Mouse (Mus musculus): Measurements from ENCODE around the gene Trim72. TPM values are rescaled to one million over a fixed set of nuclear protein-coding genes. Genes with fewer than 3 reads are reported as not detected.

The Trim72 gene
- polyA plus RNA-seq, 1 experiment from 2014 or later = 0.54 TPM

GRCm38 (mm10) chr7:128057860-128058259, 54.1 kb downstream of the Trim72 start:
- H3K9ac ChIP-seq (ENCODE audit: low read length) = no peak overlapping the region
- no peaks in the 10 kb centered on the region for H3K9me3 ChIP-seq (ENCODE audit: control insufficient read depth, low read length)
- no peaks in the 10 kb centered on the region for H3K4me1 ChIP-seq (ENCODE audit: control insufficient read depth in 2 of 2, insufficient read depth in 2 of 2, low read length in 2 of 2)
- no peak overlapping the region for H3K4me3 ChIP-seq (ENCODE audit: control insufficient read depth in 1 of 2, insufficient read depth in 1 of 2, low read depth in 1 of 2, low read length in 2 of 2)
- WGBS = 70% methylated on average over 8 of the region's 8 CpGs
- no peak overlapping the region for H3K4me2 ChIP-seq (ENCODE audit: low read length)
- ATAC-seq (ENCODE audit: insufficient number of reproducible peaks, insufficient read depth, low FRiP score, low read depth) = no peak
- H3K36me3 ChIP-seq (ENCODE audit: control insufficient read depth, insufficient read depth, low read length) = no peaks in the 10 kb centered on the region
- no peaks in the 10 kb centered on the region for H3K27me3 ChIP-seq (ENCODE audit: control insufficient read depth, insufficient read depth, low read length)
- H3K27ac ChIP-seq (replicated peaks in 1 of 2; ENCODE audit: control insufficient read depth in 1 of 2, insufficient read depth in 1 of 2, low read depth in 2 of 2, low read length in 2 of 2) = no peak overlapping the region

- H3K27me3 ChIP-seq (ENCODE audit: control insufficient read depth, insufficient read depth, low read length) = no peaks in the 10 kb centered on the region
- no peak overlapping the region for H3K9ac ChIP-seq (ENCODE audit: low read length)
- 72% methylated on average over 7 of the region's 7 CpGs for WGBS
- no peaks in the 10 kb centered on the region for H3K9me3 ChIP-seq (ENCODE audit: control insufficient read depth, low read length)
- no peaks in the 10 kb centered on the region for H3K4me1 ChIP-seq (ENCODE audit: control insufficient read depth in 2 of 2, insufficient read depth in 2 of 2, low read length in 2 of 2)
- H3K36me3 ChIP-seq (ENCODE audit: control insufficient read depth, insufficient read depth, low read length) = no peaks in the 10 kb centered on the region
- no peak overlapping the region for H3K4me3 ChIP-seq (ENCODE audit: control insufficient read depth in 1 of 2, insufficient read depth in 1 of 2, low read depth in 1 of 2, low read length in 2 of 2)
- H3K4me2 ChIP-seq (ENCODE audit: low read length) = no peak overlapping the region
- H3K27ac ChIP-seq (replicated peaks in 1 of 2; ENCODE audit: control insufficient read depth in 1 of 2, insufficient read depth in 1 of 2, low read depth in 2 of 2, low read length in 2 of 2) = no peak overlapping the region
- no peak for ATAC-seq (ENCODE audit: insufficient number of reproducible peaks, insufficient read depth, low FRiP score, low read depth)
Observed at GRCm38 (mm10) chr7:128058576-128058975, 54.8 kb downstream of the Trim72 start.

- Histone ChIP-seq H3K27ac (replicated peaks in 1 of 2; ENCODE audit: control insufficient read depth in 1 of 2, insufficient read depth in 1 of 2, low read depth in 2 of 2, low read length in 2 of 2) (no peak overlapping the region), H3K36me3 (ENCODE audit: control insufficient read depth, insufficient read depth, low read length) (no peaks in the 10 kb centered on the region), H3K4me2 (ENCODE audit: low read length) (no peak overlapping the region), H3K9me3 (ENCODE audit: control insufficient read depth, low read length) (no peaks in the 10 kb centered on the region), H3K4me3 (ENCODE audit: control insufficient read depth in 1 of 2, insufficient read depth in 1 of 2, low read depth in 1 of 2, low read length in 2 of 2) (no peak overlapping the region), H3K27me3 (ENCODE audit: control insufficient read depth, insufficient read depth, low read length) (no peaks in the 10 kb centered on the region), H3K9ac (ENCODE audit: low read length) (no peak overlapping the region), H3K4me1 (ENCODE audit: control insufficient read depth in 2 of 2, insufficient read depth in 2 of 2, low read length in 2 of 2) (no peaks in the 10 kb centered on the region)
- no peak for ATAC-seq (ENCODE audit: insufficient number of reproducible peaks, insufficient read depth, low FRiP score, low read depth)
- 68% methylated on average over 4 of the region's 4 CpGs for WGBS
Observed at GRCm38 (mm10) chr7:128059091-128059490, 55.3 kb downstream of the Trim72 start.

Other genes with a start within 250 kb of the Trim72 start
- gene Orai3, start 234.1 kb upstream of the Trim72 start, polyA plus RNA-seq (2014; fragmentation: Nextera tagmentation; extraction: Ambion mirVana) = 15.7 and 17.7 TPM in 2 replicates
- 15.0 and 16.5 TPM in 2 replicates for gene Setd1a, start 227.3 kb upstream of the Trim72 start, polyA plus RNA-seq (2014; fragmentation: Nextera tagmentation; extraction: Ambion mirVana)
- not detected in 2 replicates for gene Gm49388, start 218.3 kb upstream of the Trim72 start, polyA plus RNA-seq (2014; fragmentation: Nextera tagmentation; extraction: Ambion mirVana)
- gene Hsd3b7, start 203.3 kb upstream of the Trim72 start, polyA plus RNA-seq (2014; fragmentation: Nextera tagmentation; extraction: Ambion mirVana) = 20.4 and 22.2 TPM in 2 replicates
- 25.8 and 28.8 TPM in 2 replicates for gene Stx4a, start 179.7 kb upstream of the Trim72 start, polyA plus RNA-seq (2014; fragmentation: Nextera tagmentation; extraction: Ambion mirVana)
- gene Stx1b, start 179.4 kb upstream of the Trim72 start, polyA plus RNA-seq (2014; fragmentation: Nextera tagmentation; extraction: Ambion mirVana) = 1.0 and 1.2 TPM in 2 replicates
- gene Zfp646, start 127.7 kb upstream of the Trim72 start, polyA plus RNA-seq (2014; fragmentation: Nextera tagmentation; extraction: Ambion mirVana) = 8.8 and 8.9 TPM in 2 replicates
- 6.8 and 7.4 TPM in 2 replicates for gene Zfp668, start 127.1 kb upstream of the Trim72 start, polyA plus RNA-seq (2014; fragmentation: Nextera tagmentation; extraction: Ambion mirVana)
- 0.66 and 1.3 TPM in 2 replicates for gene Prss53, start 113.0 kb upstream of the Trim72 start, polyA plus RNA-seq (2014; fragmentation: Nextera tagmentation; extraction: Ambion mirVana)
- not detected in 2 replicates for gene Gm21974, start 108.5 kb upstream of the Trim72 start, polyA plus RNA-seq (2014; fragmentation: Nextera tagmentation; extraction: Ambion mirVana)
- gene Vkorc1, start 108.3 kb upstream of the Trim72 start, polyA plus RNA-seq (2014; fragmentation: Nextera tagmentation; extraction: Ambion mirVana) = 121 and 142 TPM in 2 replicates
- 167 and 178 TPM in 2 replicates for gene Bckdk, start 99.9 kb upstream of the Trim72 start, polyA plus RNA-seq (2014; fragmentation: Nextera tagmentation; extraction: Ambion mirVana)
- 28.3 and 28.7 TPM in 2 replicates for gene Kat8, start 91.4 kb upstream of the Trim72 start, polyA plus RNA-seq (2014; fragmentation: Nextera tagmentation; extraction: Ambion mirVana)
- 0.23 and 0.62 TPM in 2 replicates for gene Prss8, start 73.8 kb upstream of the Trim72 start, polyA plus RNA-seq (2014; fragmentation: Nextera tagmentation; extraction: Ambion mirVana)
- gene Prss36, start 57.2 kb upstream of the Trim72 start, polyA plus RNA-seq (2014; fragmentation: Nextera tagmentation; extraction: Ambion mirVana) = 9.2 and 10.1 TPM in 2 replicates
- 40.6 and 41.0 TPM in 2 replicates for gene Fus, start 36.5 kb upstream of the Trim72 start, polyA plus RNA-seq (2014; fragmentation: Nextera tagmentation; extraction: Ambion mirVana)
- 58.6 and 59.9 TPM in 2 replicates for gene Pycard, start 10.1 kb upstream of the Trim72 start, polyA plus RNA-seq (2014; fragmentation: Nextera tagmentation; extraction: Ambion mirVana)
- 0.63 and 0.82 TPM in 2 replicates for gene Itgam, start 58.7 kb downstream of the Trim72 start, polyA plus RNA-seq (2014; fragmentation: Nextera tagmentation; extraction: Ambion mirVana)
- gene Gm49368, start 58.7 kb downstream of the Trim72 start, polyA plus RNA-seq (2014; fragmentation: Nextera tagmentation; extraction: Ambion mirVana) = not detected in 2 replicates
- 0.14 and 0.35 TPM in 2 replicates for gene Itgax, start 125.6 kb downstream of the Trim72 start, polyA plus RNA-seq (2014; fragmentation: Nextera tagmentation; extraction: Ambion mirVana)
- 0.44 and 0.45 TPM in 2 replicates for gene Itgad, start 150.4 kb downstream of the Trim72 start, polyA plus RNA-seq (2014; fragmentation: Nextera tagmentation; extraction: Ambion mirVana)
- 917 and 1,008 TPM in 2 replicates for gene Cox6a2, start 202.4 kb downstream of the Trim72 start, polyA plus RNA-seq (2014; fragmentation: Nextera tagmentation; extraction: Ambion mirVana)
- 8.2 and 8.5 TPM in 2 replicates for gene Armc5, start 233.4 kb downstream of the Trim72 start, polyA plus RNA-seq (2014; fragmentation: Nextera tagmentation; extraction: Ambion mirVana)
- gene 9130023H24Rik, start 234.1 kb downstream of the Trim72 start, polyA plus RNA-seq (2014; fragmentation: Nextera tagmentation; extraction: Ambion mirVana) = 6.4 and 7.4 TPM in 2 replicates
- gene Tgfb1i1, start 242.9 kb downstream of the Trim72 start, polyA plus RNA-seq (2014; fragmentation: Nextera tagmentation; extraction: Ambion mirVana) = 147 and 153 TPM in 2 replicates

All from heart, embryonic 14.5 days (tissue).